ENCODE assay signal across 8 mouse cellular contexts in genomic region chr12:85366271-85366670, GRCm38 (mm10). TPM values are rescaled to one million over a fixed set of nuclear protein-coding genes. Genes with fewer than 3 reads are reported as not detected.
DNase-seq lines count a peak whose midpoint lies in the region; ATAC-seq lines count a peak whose summit lies in the region.

No protein-coding gene starts in this region.

- no peak overlapping the region for H3K4me2 ChIP-seq in forebrain, embryonic 14.5 days (ENCODE audit: low read length)
- no peak overlapping the region for H3K4me2 ChIP-seq in forebrain, embryonic 16.5 days (ENCODE audit: low read length)
- H3K4me2 ChIP-seq in lung, embryonic 15.5 days, result no peak overlapping the region
- H3K4me2 ChIP-seq in neural tube, embryonic 14.5 days (ENCODE audit: low read depth, low read length), result no peak overlapping the region

- no peaks in the 10 kb centered on the region for H3K4me1 ChIP-seq in forebrain, embryonic 14.5 days (ENCODE audit: control insufficient read depth, insufficient read depth, low read length)
- H3K4me1 ChIP-seq in forebrain, embryonic 16.5 days (replicated peaks; ENCODE audit: control insufficient read depth, insufficient read depth, low read length), result peaks cover 8% of the 10 kb centered on the region
- H3K4me1 ChIP-seq in lung, embryonic 15.5 days, result peaks cover 13% of the 10 kb centered on the region; the same call in 1 of the 2 replicates
- H3K4me1 ChIP-seq in neural tube, embryonic 14.5 days (ENCODE audit: control insufficient read depth, insufficient read depth, low read length), result peaks cover 7% of the 10 kb centered on the region

- H3K4me3 ChIP-seq in forebrain, embryonic 14.5 days (ENCODE audit: low read depth, low read length), result no peak overlapping the region
- H3K4me3 ChIP-seq in forebrain, embryonic 16.5 days (replicated peaks; ENCODE audit: low read length), result no peak overlapping the region
- no peak overlapping the region for H3K4me3 ChIP-seq in lung, embryonic 15.5 days
- no peak overlapping the region for H3K4me3 ChIP-seq in neural tube, embryonic 14.5 days (ENCODE audit: low read depth, low read length)

- peak; percentile 6 for DNase-seq in forebrain, embryonic 14.5 days (ENCODE audit: low spot score)
- DNase-seq in lung, postnatal 14 days, result no peak
- DNase-seq in heart, postnatal 4 days, result peak; percentile 58
- DNase-seq in thymus, postnatal 4 days, result no peak

- ATAC-seq in forebrain, embryonic 14.5 days, result no peak
- ATAC-seq in forebrain, embryonic 16.5 days, result no peak; the same call in 1 of the 2 replicates
- no peak for ATAC-seq in lung, embryonic 15.5 days (ENCODE audit: borderline replicate concordance, extremely low read depth, low FRiP score, low TSS enrichment)
- ATAC-seq in neural tube, embryonic 14.5 days (ENCODE audit: low read depth), result peak; percentile 77; the same call in 1 of the 2 replicates
- no peak for ATAC-seq in erythroblast, adult 5-6 weeks (replicated peaks; ENCODE audit: low FRiP score, poor library complexity, severe bottlenecking)

- no peak overlapping the region for H3K9ac ChIP-seq in forebrain, embryonic 14.5 days (ENCODE audit: low read length)
- no peak overlapping the region for H3K9ac ChIP-seq in forebrain, embryonic 16.5 days (replicated peaks; ENCODE audit: low read depth, low read length)
- H3K9ac ChIP-seq in lung, embryonic 15.5 days, result no peak overlapping the region
- H3K9ac ChIP-seq in neural tube, embryonic 14.5 days (replicated peaks; ENCODE audit: low read depth, low read length), result no peak overlapping the region

- no peaks in the 10 kb centered on the region for H3K36me3 ChIP-seq in forebrain, embryonic 14.5 days (ENCODE audit: control insufficient read depth, insufficient read depth, low read length)
- H3K36me3 ChIP-seq in forebrain, embryonic 16.5 days (ENCODE audit: control insufficient read depth, insufficient read depth), result no peaks in the 10 kb centered on the region
- H3K36me3 ChIP-seq in lung, embryonic 15.5 days, result no peaks in the 10 kb centered on the region
- H3K36me3 ChIP-seq in neural tube, embryonic 14.5 days (ENCODE audit: control insufficient read depth, insufficient read depth, low read length), result no peaks in the 10 kb centered on the region

- 0 out of 2 replicates have a peak overlapping the region, but pooled peaks have one; percentile 5 for H3K27ac ChIP-seq in forebrain, embryonic 14.5 days (ENCODE audit: low read depth, low read length)
- no peak overlapping the region for H3K27ac ChIP-seq in forebrain, embryonic 16.5 days (ENCODE audit: low read length)
- H3K27ac ChIP-seq in lung, embryonic 15.5 days, result 0 out of 2 replicates have a peak overlapping the region, but pooled peaks have one; percentile 24
- no peak overlapping the region for H3K27ac ChIP-seq in neural tube, embryonic 14.5 days (ENCODE audit: low read depth, low read length)

- H3K27me3 ChIP-seq in forebrain, embryonic 14.5 days (replicated peaks; ENCODE audit: control insufficient read depth, insufficient read depth, low read length), result no peaks in the 10 kb centered on the region
- no peaks in the 10 kb centered on the region for H3K27me3 ChIP-seq in forebrain, embryonic 16.5 days (replicated peaks; ENCODE audit: control insufficient read depth, insufficient read depth, low read length)
- H3K27me3 ChIP-seq in lung, embryonic 15.5 days, result no peaks in the 10 kb centered on the region
- no peaks in the 10 kb centered on the region for H3K27me3 ChIP-seq in neural tube, embryonic 14.5 days (ENCODE audit: control insufficient read depth, insufficient read depth, low read length)

- 67% methylated on average over 3 of the region's 3 CpGs for WGBS in forebrain, embryonic 14.5 days
- 41% methylated on average over 3 of the region's 3 CpGs for WGBS in forebrain, embryonic 16.5 days
- 70% methylated on average over 3 of the region's 3 CpGs for WGBS in lung, embryonic 15.5 days
- 54% methylated on average over 3 of the region's 3 CpGs for WGBS in neural tube, embryonic 14.5 days

- no peaks in the 10 kb centered on the region for H3K9me3 ChIP-seq in forebrain, embryonic 14.5 days (replicated peaks; ENCODE audit: control insufficient read depth, low read length)
- H3K9me3 ChIP-seq in forebrain, embryonic 16.5 days (ENCODE audit: control insufficient read depth, low read length), result no peaks in the 10 kb centered on the region
- H3K9me3 ChIP-seq in lung, embryonic 15.5 days, result no peaks in the 10 kb centered on the region
- no peaks in the 10 kb centered on the region for H3K9me3 ChIP-seq in neural tube, embryonic 14.5 days (ENCODE audit: control insufficient read depth, low read length)

RNA-seq across cellular contexts. Expression of gene Tmed10, which starts 8.4 kb away (rescaled TPM):
- polyA plus RNA-seq in forebrain, embryonic 14.5 days (2014; fragmentation: Nextera tagmentation; extraction: Ambion mirVana), result 194 and 212 TPM in 2 replicates
- polyA plus RNA-seq in forebrain, embryonic 16.5 days (2015; fragmentation: Nextera tagmentation; extraction: Ambion mirVana), result 150 and 175 TPM in 2 replicates
- polyA plus RNA-seq in lung, embryonic 15.5 days (2015; fragmentation: Nextera tagmentation; extraction: Ambion mirVana), result 321 and 334 TPM in 2 replicates
- 100 to 1,000 TPM; 195 to 196 TPM for total RNA-seq in heart, postnatal 4 days (2021)
- polyA plus RNA-seq in neural tube, embryonic 14.5 days (2014; fragmentation: Nextera tagmentation; extraction: Ambion mirVana), result 209 and 238 TPM in 2 replicates
- total RNA-seq in erythroblast, adult 5-6 weeks (2015; ENCODE audit: low replicate concordance), result 79.6 and 96.5 TPM in 2 replicates
- 29.9 and 45.4 TPM in 2 replicates for total RNA-seq in erythroblast, adult 5-6 weeks (2017; ENCODE audit: low replicate concordance)

RNA-seq across cellular contexts. Expression of gene Nek9, which starts 27.1 kb away (rescaled TPM):
- polyA plus RNA-seq in forebrain, embryonic 14.5 days (2014; fragmentation: Nextera tagmentation; extraction: Ambion mirVana), result 9.5 and 10.4 TPM in 2 replicates
- 13.2 and 13.9 TPM in 2 replicates for polyA plus RNA-seq in forebrain, embryonic 16.5 days (2015; fragmentation: Nextera tagmentation; extraction: Ambion mirVana)
- polyA plus RNA-seq in lung, embryonic 15.5 days (2015; fragmentation: Nextera tagmentation; extraction: Ambion mirVana), result 19.5 and 21.1 TPM in 2 replicates
- 10 to 100 TPM; 68.4 to 73.6 TPM for total RNA-seq in heart, postnatal 4 days (2021)
- 8.9 and 10.0 TPM in 2 replicates for polyA plus RNA-seq in neural tube, embryonic 14.5 days (2014; fragmentation: Nextera tagmentation; extraction: Ambion mirVana)
- total RNA-seq in erythroblast, adult 5-6 weeks (2015; ENCODE audit: low replicate concordance), result 5.8 and 11.5 TPM in 2 replicates
- total RNA-seq in erythroblast, adult 5-6 weeks (2017; ENCODE audit: low replicate concordance), result 5.9 and 10.5 TPM in 2 replicates

Comparison
In these comparisons a context has a peak if more than half of its experiments do, and no peak if none do; other contexts are left out.
1. H3K27ac ChIP-seq: peak in forebrain, embryonic 14.5 days (single experiment) and lung, embryonic 15.5 days (single experiment); none in forebrain, embryonic 16.5 days (single experiment) and neural tube, embryonic 14.5 days (single experiment).
2. DNase-seq: peak in forebrain, embryonic 14.5 days (single experiment) and heart, postnatal 4 days (single experiment); none in lung, postnatal 14 days (single experiment) and thymus, postnatal 4 days (single experiment).